Mouse (Mus musculus): ENCODE results near the gene Vmn1r235. TPM values are rescaled to one million over a fixed set of nuclear protein-coding genes. Genes with fewer than 3 reads are reported as not detected.
"Not testable (repeated sequence)": the region's sequence is repeated elsewhere in the genome, so short reads cannot be mapped to it uniquely, and the experiment has no call there.

Gene Vmn1r235
- polyA plus RNA-seq (2015; fragmentation: Nextera tagmentation; extraction: Ambion mirVana) = not detected in 2 replicates

GRCm38 (mm10) chr17:21256111-21256510, at the start of gene Vmn1r235:
Vmn1r235 (plus strand) TSS chr17:21256411.
- Histone ChIP-seq H3K4me1 (replicated peaks) (no peaks in the 10 kb centered on the region), H3K9ac (no peak within 1 kb of the TSS), H3K36me3 (replicated peaks) (no peaks in the 10 kb centered on the region), H3K27ac (replicated peaks) (no peak within 1 kb of the TSS), H3K4me2 (no peak within 1 kb of the TSS), H3K9me3 (replicated peaks) (no peaks in the 10 kb centered on the region), H3K4me3 (replicated peaks) (no peak within 1 kb of the TSS), H3K27me3 (no peaks in the 10 kb centered on the region)
- ATAC-seq (ENCODE audit: insufficient read depth) = no peak

- H3K4me1 ChIP-seq (replicated peaks); H3K9me3 ChIP-seq (replicated peaks); H3K4me2 ChIP-seq; H3K27ac ChIP-seq (replicated peaks); H3K4me3 ChIP-seq (replicated peaks); H3K9ac ChIP-seq; H3K27me3 ChIP-seq; H3K36me3 ChIP-seq (replicated peaks); ATAC-seq (ENCODE audit: insufficient read depth): not testable (repeated sequence)
- 62% methylated on average over 1 of the region's 1 CpGs for WGBS (ENCODE audit: insufficient replicate concordance)
Measured at GRCm38 (mm10) chr17:21211081-21211480, 45.1 kb upstream of the Vmn1r235 start.

- Histone ChIP-seq H3K4me1 (replicated peaks) (no peaks in the 10 kb centered on the region), H3K9me3 (replicated peaks) (no peaks in the 10 kb centered on the region), H3K9ac (no peak within 1 kb of the TSS), H3K4me3 (replicated peaks) (no peak within 1 kb of the TSS), H3K27ac (replicated peaks) (no peak within 1 kb of the TSS), H3K36me3 (replicated peaks) (no peaks in the 10 kb centered on the region), H3K27me3 (no peaks in the 10 kb centered on the region), H3K4me2 (no peak within 1 kb of the TSS)
- no peak for ATAC-seq (ENCODE audit: insufficient read depth)
- 56% methylated on average over 1 of the region's 1 CpGs for WGBS (ENCODE audit: insufficient replicate concordance)
Measured at GRCm38 (mm10) chr17:21225787-21226186, 30.4 kb upstream of the Vmn1r235 start, which contains the start of gene Vmn1r234. Vmn1r234 (plus strand) TSS chr17:21226087.

GRCm38 (mm10) chr17:21231654-21232053, 24.6 kb upstream of the Vmn1r235 start:
- WGBS (ENCODE audit: insufficient replicate concordance) = 21% methylated on average over 9 of the region's 9 CpGs
- no peaks in the 10 kb centered on the region for H3K4me1 ChIP-seq (replicated peaks)
- ATAC-seq (ENCODE audit: insufficient read depth) = no peak
- no peak overlapping the region for H3K4me2 ChIP-seq
- no peak overlapping the region for H3K27ac ChIP-seq (replicated peaks)
- H3K9ac ChIP-seq = no peak overlapping the region
- H3K9me3 ChIP-seq (replicated peaks) = no peaks in the 10 kb centered on the region
- no peak overlapping the region for H3K4me3 ChIP-seq (replicated peaks)
- H3K27me3 ChIP-seq = no peaks in the 10 kb centered on the region
- H3K36me3 ChIP-seq (replicated peaks) = no peaks in the 10 kb centered on the region

- no peak for ATAC-seq (ENCODE audit: insufficient read depth)
- no peaks in the 10 kb centered on the region for H3K36me3 ChIP-seq (replicated peaks)
- no peak overlapping the region for H3K4me3 ChIP-seq (replicated peaks)
- H3K27me3 ChIP-seq = no peaks in the 10 kb centered on the region
- H3K27ac ChIP-seq (replicated peaks) = no peak overlapping the region
- 8% methylated on average over 4 of the region's 4 CpGs for WGBS (ENCODE audit: insufficient replicate concordance)
- no peak overlapping the region for H3K9ac ChIP-seq
- no peaks in the 10 kb centered on the region for H3K4me1 ChIP-seq (replicated peaks)
- H3K9me3 ChIP-seq (replicated peaks) = no peaks in the 10 kb centered on the region
- no peak overlapping the region for H3K4me2 ChIP-seq
Measured at GRCm38 (mm10) chr17:21272103-21272502, 15.9 kb downstream of the Vmn1r235 start.

- no peak for ATAC-seq (ENCODE audit: insufficient read depth)
- Histone ChIP-seq H3K9ac (no peak within 1 kb of the TSS), H3K4me1 (replicated peaks) (no peaks in the 10 kb centered on the region), H3K27me3 (no peaks in the 10 kb centered on the region), H3K9me3 (replicated peaks) (no peaks in the 10 kb centered on the region), H3K36me3 (replicated peaks) (no peaks in the 10 kb centered on the region), H3K4me2 (no peak within 1 kb of the TSS), H3K4me3 (replicated peaks) (no peak within 1 kb of the TSS), H3K27ac (replicated peaks) (no peak within 1 kb of the TSS)
- WGBS (ENCODE audit: insufficient replicate concordance) = 59% methylated on average over 3 of the region's 3 CpGs
Measured at GRCm38 (mm10) chr17:21282642-21283041, 26.4 kb downstream of the Vmn1r235 start, which contains the start of gene Vmn1r236. Vmn1r236 (plus strand) TSS chr17:21282942.

GRCm38 (mm10) chr17:21284395-21284794, 28.2 kb downstream of the Vmn1r235 start:
- no peak overlapping the region for H3K27ac ChIP-seq (replicated peaks)
- no peaks in the 10 kb centered on the region for H3K4me1 ChIP-seq (replicated peaks)
- no peaks in the 10 kb centered on the region for H3K27me3 ChIP-seq
- no peak overlapping the region for H3K9ac ChIP-seq
- H3K36me3 ChIP-seq (replicated peaks) = no peaks in the 10 kb centered on the region
- H3K9me3 ChIP-seq (replicated peaks) = no peaks in the 10 kb centered on the region
- no peak overlapping the region for H3K4me3 ChIP-seq (replicated peaks)
- ATAC-seq (ENCODE audit: insufficient read depth) = no peak
- no peak overlapping the region for H3K4me2 ChIP-seq

- no peaks in the 10 kb centered on the region for H3K4me1 ChIP-seq (replicated peaks)
- no peak overlapping the region for H3K4me3 ChIP-seq (replicated peaks)
- no peak for ATAC-seq (ENCODE audit: insufficient read depth)
- no peak overlapping the region for H3K9ac ChIP-seq
- no peaks in the 10 kb centered on the region for H3K27me3 ChIP-seq
- no peaks in the 10 kb centered on the region for H3K9me3 ChIP-seq (replicated peaks)
- H3K36me3 ChIP-seq (replicated peaks) = no peaks in the 10 kb centered on the region
- H3K4me2 ChIP-seq = no peak overlapping the region
- H3K27ac ChIP-seq (replicated peaks) = no peak overlapping the region
Measured at GRCm38 (mm10) chr17:21289695-21290094, 33.5 kb downstream of the Vmn1r235 start.

GRCm38 (mm10) chr17:21311565-21311964, 55.4 kb downstream of the Vmn1r235 start, which contains the start of gene Vmn1r237:
Vmn1r237 (plus strand) TSS chr17:21311865.
- no peaks in the 10 kb centered on the region for H3K36me3 ChIP-seq (replicated peaks)
- H3K4me3 ChIP-seq (replicated peaks) = no peak within 1 kb of the TSS
- no peaks in the 10 kb centered on the region for H3K27me3 ChIP-seq
- H3K27ac ChIP-seq (replicated peaks) = no peak within 1 kb of the TSS
- H3K9me3 ChIP-seq (replicated peaks) = no peaks in the 10 kb centered on the region
- no peak within 1 kb of the TSS for H3K4me2 ChIP-seq
- no peak for ATAC-seq (ENCODE audit: insufficient read depth)
- H3K9ac ChIP-seq = no peak within 1 kb of the TSS
- no peaks in the 10 kb centered on the region for H3K4me1 ChIP-seq (replicated peaks)

Small RNAs within 50 kb of the gene (microRNA-seq; reads per million reads assigned to microRNA genes)
- gene Gm26384 = not detected

Other genes starting within 250 kb of the Vmn1r235 start
- 3.6 and 4.5 TPM in 2 replicates for gene Zfp160, start 247.5 kb upstream of the Vmn1r235 start, polyA plus RNA-seq (2015; fragmentation: Nextera tagmentation; extraction: Ambion mirVana)
- not detected in 2 replicates for gene Vmn1r234, start 30.3 kb upstream of the Vmn1r235 start, polyA plus RNA-seq (2015; fragmentation: Nextera tagmentation; extraction: Ambion mirVana)
- gene Vmn1r236, start 26.5 kb downstream of the Vmn1r235 start, polyA plus RNA-seq (2015; fragmentation: Nextera tagmentation; extraction: Ambion mirVana) = not detected in 2 replicates
- gene Vmn1r237, start 55.5 kb downstream of the Vmn1r235 start, polyA plus RNA-seq (2015; fragmentation: Nextera tagmentation; extraction: Ambion mirVana) = not detected in 2 replicates
- 0.60 and 0.61 TPM in 2 replicates for gene Zfp677, start 127.3 kb downstream of the Vmn1r235 start, polyA plus RNA-seq (2015; fragmentation: Nextera tagmentation; extraction: Ambion mirVana)
- gene Zfp54, start 166.8 kb downstream of the Vmn1r235 start, polyA plus RNA-seq (2015; fragmentation: Nextera tagmentation; extraction: Ambion mirVana) = 1.6 and 1.9 TPM in 2 replicates
- 6.1 and 6.3 TPM in 2 replicates for gene Zfp51, start 194.0 kb downstream of the Vmn1r235 start, polyA plus RNA-seq (2015; fragmentation: Nextera tagmentation; extraction: Ambion mirVana)
- 3.0 and 3.6 TPM in 2 replicates for gene Zfp53, start 232.6 kb downstream of the Vmn1r235 start, polyA plus RNA-seq (2015; fragmentation: Nextera tagmentation; extraction: Ambion mirVana)

Measured in liver, embryonic 15.5 days (tissue).